Mouse (Mus musculus) neural tube, embryonic 14.5 days (tissue): ENCODE data around the gene Ubxn11. TPM values are rescaled to one million over a fixed set of nuclear protein-coding genes. Genes with fewer than 3 reads are reported as not detected.

Source experiments
- ATAC-seq: fragments of 200-750 bp; cut with Nextera tagmentation; 2 replicates; pipeline ENCODE4 v1.8.0; 2017; ENCODE audit warnings: low read depth, mild to moderate bottlenecking, moderate TSS enrichment, moderate library complexity
- H3K27ac ChIP-seq: fragments of 300-500 bp; sonication (generic); 2 replicates; pipeline ENCODE4 v1.5.1; 2014; ENCODE audit warnings: low read depth, mild to moderate bottlenecking, control low read depth, low read length, moderate library complexity, mixed read lengths
- H3K27me3 ChIP-seq: fragments of 300-500 bp; sonication (generic); 2 replicates; pipeline ENCODE4 v1.6.1; 2014; ENCODE audit warnings: low read length; ENCODE audit not compliant: control insufficient read depth, insufficient read depth
- H3K36me3 ChIP-seq: fragments of 300-500 bp; sonication (generic); 2 replicates; pipeline ENCODE4 v1.6.1; 2014; ENCODE audit warnings: low read length, mixed read lengths; ENCODE audit not compliant: control insufficient read depth, insufficient read depth
- H3K4me1 ChIP-seq: fragments of 300-500 bp; sonication (generic); 2 replicates; pipeline ENCODE4 v1.6.1; 2014; ENCODE audit warnings: low read length; ENCODE audit not compliant: control insufficient read depth, insufficient read depth
- H3K4me2 ChIP-seq: fragments of 300-500 bp; sonication (generic); 2 replicates; pipeline ENCODE4 v1.6.1; 2014; ENCODE audit warnings: mild to moderate bottlenecking, low read depth, low read length, control low read depth
- H3K4me3 ChIP-seq: fragments of 300-500 bp; sonication (generic); 2 replicates; pipeline ENCODE4 v1.5.1; 2014; ENCODE audit warnings: low read depth, low read length, control low read depth, mixed read lengths
- H3K9ac ChIP-seq: fragments of 300-500 bp; sonication (generic); replicated peaks from 2 replicates; pipeline ENCODE4 v1.6.1; 2014; ENCODE audit warnings: low read depth, mild to moderate bottlenecking, control low read depth, low read length, mixed read lengths
- H3K9me3 ChIP-seq: fragments of 300-500 bp; sonication (generic); 2 replicates; pipeline ENCODE4 v1.6.1; 2016; ENCODE audit warnings: low read length; ENCODE audit not compliant: control insufficient read depth
- WGBS: fragments of 180-500 bp; shearing (Covaris S2); extraction: QIAGEN DNeasy Blood & Tissue Kit; methylation state at CpG from one replicate; pipeline ENCODE4 v1.1.7; 2014; 5-methylcytosine and 5-hydroxymethylcytosine counted together
- polyA plus RNA-seq: library from polyadenylated mRNA; unstranded; fragments of >200 nt; fragmentation: Nextera tagmentation; extraction: Ambion mirVana; gene quantifications from 2 replicates; pipeline ENCODE4 v1.2.1, GENCODE M21; 2014

Ubxn11 gene
- polyA plus RNA-seq, 1 experiment from 2014 or later, result 26.9 TPM

DNA sequence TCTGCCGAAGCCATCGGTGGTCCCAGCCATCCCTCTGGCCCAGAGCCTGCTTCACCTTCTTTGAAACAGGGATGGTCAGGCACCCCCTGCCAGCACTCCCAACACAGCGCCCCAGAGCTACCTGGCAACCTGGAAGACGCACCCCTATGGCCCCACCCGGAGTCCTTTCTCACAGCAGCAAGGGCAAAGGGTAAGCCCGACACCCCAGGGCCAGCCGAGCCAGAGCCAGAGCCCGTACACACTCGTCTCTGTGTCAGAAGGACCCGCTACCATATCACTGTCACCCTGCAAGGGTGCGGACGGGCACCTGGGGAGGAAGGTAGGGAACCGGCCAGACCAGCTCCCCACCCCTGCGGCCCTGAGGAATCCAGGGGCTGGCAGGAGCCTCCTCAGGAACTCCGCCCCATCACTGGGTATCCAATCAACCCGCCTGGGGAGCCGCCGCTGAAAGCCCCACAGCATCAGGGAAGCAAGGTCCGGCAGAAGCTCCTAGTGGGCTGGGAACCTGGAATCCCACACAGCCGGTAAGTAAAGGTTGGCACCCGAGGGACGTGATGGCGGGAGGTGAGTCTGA lies 36.9 kb upstream of the Ubxn11 start:
- no peak overlapping the region for H3K4me2 ChIP-seq
- no peak overlapping the region for H3K9ac ChIP-seq
- H3K36me3 ChIP-seq, result no peaks in the 10 kb centered on the region
- no peaks in the 10 kb centered on the region for H3K27me3 ChIP-seq
- no peak overlapping the region for H3K4me3 ChIP-seq
- no peaks in the 10 kb centered on the region for H3K4me1 ChIP-seq
- ATAC-seq, result no peak
- H3K27ac ChIP-seq, result no peak overlapping the region
- WGBS, result 26% methylated on average over 23 of the region's 23 CpGs
- no peaks in the 10 kb centered on the region for H3K9me3 ChIP-seq

GRCm38 (mm10) chr4:134067383-134067782 lies 35.0 kb upstream of the Ubxn11 start:
- H3K9me3 ChIP-seq, result no peaks in the 10 kb centered on the region
- no peak overlapping the region for H3K4me3 ChIP-seq
- H3K9ac ChIP-seq, result no peak overlapping the region
- no peaks in the 10 kb centered on the region for H3K4me1 ChIP-seq
- no peak overlapping the region for H3K27ac ChIP-seq
- H3K27me3 ChIP-seq, result no peaks in the 10 kb centered on the region
- H3K36me3 ChIP-seq, result no peaks in the 10 kb centered on the region
- H3K4me2 ChIP-seq, result no peak overlapping the region
- no peak for ATAC-seq
- WGBS, result 93% methylated on average over 8 of the region's 8 CpGs

DNA sequence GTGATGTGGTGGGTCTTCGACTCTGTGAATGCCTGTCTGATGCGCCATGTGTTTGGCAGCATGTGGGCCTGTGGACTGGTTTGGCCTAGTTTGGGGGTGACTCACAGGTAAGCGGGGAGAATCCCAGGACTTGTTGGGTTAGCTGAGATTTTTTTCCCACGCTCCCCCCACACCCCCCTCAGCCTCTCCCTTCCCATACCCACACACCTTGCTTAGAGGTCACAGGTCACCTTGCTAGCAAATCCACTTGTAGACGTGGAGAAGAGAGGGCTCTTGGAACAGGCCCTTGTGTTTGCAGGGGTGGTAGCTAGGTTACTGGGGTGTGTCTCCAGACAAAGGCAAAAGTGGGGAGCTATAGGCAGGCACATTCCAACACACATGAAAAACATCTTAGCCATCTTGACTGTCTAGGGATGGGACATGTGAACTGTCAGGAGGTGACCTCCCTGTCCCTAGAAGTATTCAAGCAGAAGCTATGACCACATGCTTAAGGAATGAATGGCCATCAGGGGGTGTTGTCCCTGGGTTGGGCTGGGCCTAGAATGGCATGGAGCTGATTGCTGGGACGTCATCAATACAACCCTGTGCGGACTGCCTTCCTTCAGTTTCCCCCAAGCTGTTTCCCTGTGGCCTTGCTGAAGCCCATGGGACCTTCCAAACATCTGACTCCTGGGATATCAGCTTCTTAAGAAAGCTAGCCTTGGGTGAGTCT lies 34.4 kb upstream of the Ubxn11 start:
- no peak for ATAC-seq
- no peaks in the 10 kb centered on the region for H3K27me3 ChIP-seq
- H3K9me3 ChIP-seq, result no peaks in the 10 kb centered on the region
- no peaks in the 10 kb centered on the region for H3K4me1 ChIP-seq
- no peak overlapping the region for H3K4me2 ChIP-seq
- H3K4me3 ChIP-seq, result no peak overlapping the region
- H3K9ac ChIP-seq, result no peak overlapping the region
- WGBS, result 84% methylated on average over 7 of the region's 7 CpGs
- H3K36me3 ChIP-seq, result no peaks in the 10 kb centered on the region
- no peak overlapping the region for H3K27ac ChIP-seq

DNA sequence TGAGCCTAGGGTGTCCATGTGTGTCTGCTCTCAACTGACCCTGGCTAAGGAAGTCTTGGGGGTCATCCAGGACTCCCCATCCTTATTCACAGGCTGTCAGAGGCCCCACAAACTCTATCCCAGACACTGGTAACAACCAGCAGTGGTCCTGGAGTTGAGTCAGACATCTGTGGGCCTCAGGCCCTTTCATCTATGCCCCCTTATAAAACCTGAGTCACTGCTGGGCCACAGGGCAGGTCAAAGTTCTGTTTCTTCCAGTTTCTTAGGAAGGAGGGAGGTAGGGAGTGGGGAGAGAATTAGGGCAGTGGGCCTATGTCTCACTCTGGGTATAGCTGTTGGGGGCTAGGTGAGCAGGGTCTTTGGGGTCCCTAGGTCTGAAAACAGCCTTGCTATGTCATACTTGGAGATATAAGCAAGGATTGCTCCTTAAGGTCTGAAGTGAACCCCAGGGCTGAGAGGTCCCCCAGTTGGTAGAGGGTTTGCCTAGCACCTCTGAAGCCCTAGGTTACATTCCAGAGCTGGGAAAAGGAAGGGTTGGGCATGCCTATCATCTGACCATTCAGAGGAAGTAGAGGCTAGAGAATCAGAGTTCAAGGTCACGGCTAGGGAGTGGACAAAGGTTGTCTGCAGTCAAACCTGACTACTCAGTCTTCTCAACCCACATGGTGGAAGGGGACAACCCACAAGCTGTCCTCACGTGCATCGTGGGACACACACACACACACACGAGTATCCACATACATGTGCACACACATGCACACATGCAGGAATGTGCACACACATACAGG lies 33.4 kb upstream of the Ubxn11 start:
- Histone ChIP-seq H3K27ac (no peak overlapping the region), H3K4me1 (no peaks in the 10 kb centered on the region), H3K4me3 (no peak overlapping the region), H3K36me3 (no peaks in the 10 kb centered on the region), H3K27me3 (no peaks in the 10 kb centered on the region), H3K9ac (no peak overlapping the region), H3K4me2 (no peak overlapping the region), H3K9me3 (no peaks in the 10 kb centered on the region)
- WGBS, result 89% methylated on average over 4 of the region's 4 CpGs
- no peak for ATAC-seq

DNA sequence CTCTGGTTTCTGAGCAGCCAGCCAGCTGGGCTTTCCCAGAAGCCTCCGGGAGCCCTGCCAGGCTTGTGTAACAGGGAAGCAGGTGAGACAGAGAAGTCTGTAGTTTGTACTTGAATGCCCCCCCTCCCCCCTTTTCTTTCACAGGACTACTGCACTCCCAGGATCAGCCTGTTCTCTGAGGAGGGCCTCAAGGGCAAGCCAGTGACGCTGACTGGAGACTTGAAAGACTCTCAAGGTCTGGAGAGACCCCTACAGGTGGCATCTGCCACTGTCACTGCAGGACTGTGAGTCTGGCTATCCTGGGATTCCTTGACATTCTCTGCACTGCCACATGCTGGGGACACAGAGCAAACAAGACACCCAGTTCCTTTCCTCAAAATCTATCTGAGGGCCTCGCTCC lies 23.7 kb upstream of the Ubxn11 start:
- no peak overlapping the region for H3K27ac ChIP-seq
- H3K4me2 ChIP-seq, result no peak overlapping the region
- peak; percentile 51; the same call in 1 of the 2 replicates for ATAC-seq
- no peak overlapping the region for H3K4me3 ChIP-seq
- H3K27me3 ChIP-seq, result peaks cover 10% of the 10 kb centered on the region
- H3K4me1 ChIP-seq, result 0 out of 2 replicates have a peak, but pooled peaks cover 5% of the 10 kb centered on the region
- no peaks in the 10 kb centered on the region for H3K9me3 ChIP-seq
- H3K36me3 ChIP-seq, result no peaks in the 10 kb centered on the region
- H3K9ac ChIP-seq, result no peak overlapping the region
- 23% methylated on average over 3 of the region's 3 CpGs for WGBS

DNA sequence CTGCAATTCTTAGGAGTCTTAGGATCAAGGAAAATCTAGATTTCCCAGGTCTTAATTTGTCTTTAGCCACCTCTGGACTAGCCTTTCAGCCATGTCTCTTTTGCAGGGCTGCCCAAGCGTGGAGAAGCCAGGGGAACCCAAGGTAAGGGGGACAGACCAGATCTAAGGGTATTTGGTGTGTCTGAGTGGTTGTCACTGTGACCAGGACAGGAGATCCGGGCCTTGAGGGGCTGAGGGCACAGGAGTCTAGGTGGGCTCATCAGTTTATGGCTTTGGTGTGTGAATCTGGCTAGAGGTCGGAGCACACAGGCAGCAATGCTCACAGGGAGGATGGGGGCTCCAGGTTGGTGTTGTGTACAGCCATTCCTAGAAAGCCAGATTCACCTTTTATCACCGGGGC lies 21.7 kb upstream of the Ubxn11 start:
- Histone ChIP-seq H3K4me1 (0 out of 2 replicates have a peak, but pooled peaks cover 5% of the 10 kb centered on the region), H3K27ac (no peak overlapping the region), H3K4me2 (no peak overlapping the region), H3K9ac (no peak overlapping the region), H3K4me3 (no peak overlapping the region), H3K36me3 (no peaks in the 10 kb centered on the region), H3K27me3 (peaks cover 10% of the 10 kb centered on the region), H3K9me3 (no peaks in the 10 kb centered on the region)
- 83% methylated on average over 4 of the region's 4 CpGs for whole genome bisulfite sequencing
- no peak for ATAC-seq

GRCm38 (mm10) chr4:134081730-134082386 lies 20.5 kb upstream of the Ubxn11 start:
- 1% methylated on average over 39 of the region's 41 CpGs for WGBS
- Histone ChIP-seq H3K4me1 (0 out of 2 replicates have a peak, but pooled peaks cover 5% of the 10 kb centered on the region), H3K9ac (no peak overlapping the region), H3K4me3 (peak overlapping the region; percentile 37), H3K36me3 (no peaks in the 10 kb centered on the region), H3K9me3 (no peaks in the 10 kb centered on the region), H3K4me2 (peak overlapping the region; percentile 70), H3K27me3 (peaks cover 10% of the 10 kb centered on the region), H3K27ac (no peak overlapping the region)
- peak; percentile 73 for ATAC-seq

GRCm38 (mm10) chr4:134082460-134082859 lies 19.9 kb upstream of the Ubxn11 start:
- Histone ChIP-seq H3K9ac (no peak overlapping the region), H3K27me3 (peaks cover 10% of the 10 kb centered on the region), H3K27ac (no peak overlapping the region), H3K4me2 (peak overlapping the region; percentile 70), H3K4me3 (peak overlapping the region; percentile 37), H3K9me3 (no peaks in the 10 kb centered on the region), H3K4me1 (0 out of 2 replicates have a peak, but pooled peaks cover 5% of the 10 kb centered on the region), H3K36me3 (no peaks in the 10 kb centered on the region)
- WGBS, result 10% methylated on average over 7 of the region's 7 CpGs
- no peak for ATAC-seq
